Mouse (Mus musculus) retina, postnatal 1 day (tissue): ENCODE measurements around the gene Lmcd1.

Experiments used
- DNase-seq: peaks from one replicate; pipeline ENCODE4 v3.0.0-alpha.2; 2012

Lmcd1 gene

GRCm38 (mm10) chr6:112362349-112362958 lies 88.9 kb downstream of the Lmcd1 start:
- DNase-seq: peak; percentile 68

DNA sequence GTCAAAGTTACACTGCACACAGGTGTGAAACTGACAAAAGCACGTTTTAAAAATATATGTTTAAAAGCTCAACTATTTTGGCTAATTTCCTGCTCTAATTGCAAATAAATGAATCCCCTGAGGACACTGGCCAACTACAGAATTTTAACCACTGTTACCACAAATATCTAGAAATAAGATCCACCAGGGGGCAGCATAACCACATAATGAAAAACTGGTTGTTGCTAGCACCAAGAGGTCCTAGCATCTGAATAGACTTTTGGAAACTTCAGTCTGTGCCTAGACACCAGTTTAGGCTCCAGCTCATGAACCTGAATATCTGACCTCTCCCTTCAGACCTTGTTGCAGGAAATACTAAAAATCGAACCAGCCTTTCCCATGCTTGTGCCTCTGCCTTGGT lies 91.0 kb downstream of the Lmcd1 start:
- peak; percentile 65 for DNase-seq

- no peak for DNase-seq
Observed at GRCm38 (mm10) chr6:112365294-112365693, 91.7 kb downstream of the Lmcd1 start.

- peak; percentile 74 for DNase-seq
Observed at GRCm38 (mm10) chr6:112373886-112374585, 100.5 kb downstream of the Lmcd1 start.

DNA sequence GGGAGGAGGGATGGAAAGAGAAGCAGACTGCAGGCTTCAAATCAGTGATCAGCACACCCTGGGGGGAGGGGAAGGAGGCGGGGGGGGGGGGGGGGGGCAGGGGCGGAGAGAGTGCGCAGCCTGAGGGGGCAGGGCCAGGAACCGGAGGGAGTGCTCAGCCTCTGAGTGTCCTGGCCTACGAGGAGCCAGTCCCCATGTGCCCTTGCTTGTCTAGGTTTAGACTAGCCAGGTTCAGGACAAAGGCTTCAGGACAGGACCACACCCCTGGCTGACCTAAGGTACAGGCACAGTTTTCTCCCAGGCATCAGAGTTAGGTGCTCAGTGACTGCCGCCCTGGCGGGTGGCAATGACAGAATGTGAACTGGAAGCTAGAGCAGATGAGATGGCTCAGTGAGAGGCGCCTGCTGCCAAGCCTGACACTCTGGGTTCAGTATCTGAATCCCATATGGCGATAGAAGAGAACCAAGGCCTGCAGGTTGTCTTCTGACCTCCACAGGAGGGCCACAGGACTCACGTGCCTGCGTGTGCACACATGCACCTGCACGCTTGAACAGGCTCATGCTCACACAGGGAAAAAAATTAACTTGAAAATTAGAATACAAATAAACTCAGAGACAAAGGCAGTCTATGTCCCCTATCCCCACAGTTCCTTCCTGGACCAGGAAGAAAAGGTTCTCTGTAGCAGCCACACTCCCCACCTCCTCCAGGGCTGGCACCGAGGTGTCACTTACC lies 102.3 kb downstream of the Lmcd1 start:
- no peak for DNase-seq

GRCm38 (mm10) chr6:112379054-112379453 lies 105.5 kb downstream of the Lmcd1 start:
- DNase-seq: no peak
